Mouse (Mus musculus) spleen, postnatal 4 days (tissue): Measurements from ENCODE around the gene Spaca7.
"Not testable (repeated sequence)": the region's sequence is repeated elsewhere in the genome, so short reads cannot be mapped to it uniquely, and the experiment has no call there.

Experiments
- DNase-seq, 2 experiments: peaks; one replicate each; pipeline ENCODE4 v3.0.0; 2022; ENCODE audit warnings: low spot score in 2 of 2

The Spaca7 gene

GRCm38 (mm10) chr8:12609752-12610449, 37.1 kb downstream of the Spaca7 start:
- no peak for DNase-seq

DNA sequence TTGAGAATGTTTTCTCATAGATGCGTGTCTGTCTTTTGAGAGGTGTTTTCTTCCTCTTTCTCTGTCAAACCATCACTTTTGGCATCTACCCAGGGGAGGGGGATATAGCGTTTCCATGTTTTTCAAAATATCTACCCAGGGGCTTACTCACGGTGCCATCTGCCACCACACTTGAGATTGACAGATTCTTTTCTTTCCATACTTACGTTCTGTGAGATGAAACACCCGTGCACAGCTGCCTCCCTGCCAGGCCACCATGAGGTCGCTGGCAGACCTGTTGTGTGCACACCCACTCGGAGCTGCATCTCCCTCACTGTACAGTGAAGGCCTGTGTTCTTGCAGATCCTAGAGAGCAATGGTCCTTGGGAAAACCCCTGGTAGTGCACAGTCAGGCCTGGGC, 40.4 kb downstream of the Spaca7 start:
- DNase-seq: no peak

- not testable (repeated sequence) for DNase-seq
Measured at GRCm38 (mm10) chr8:12617369-12617768, 44.5 kb downstream of the Spaca7 start.

DNA sequence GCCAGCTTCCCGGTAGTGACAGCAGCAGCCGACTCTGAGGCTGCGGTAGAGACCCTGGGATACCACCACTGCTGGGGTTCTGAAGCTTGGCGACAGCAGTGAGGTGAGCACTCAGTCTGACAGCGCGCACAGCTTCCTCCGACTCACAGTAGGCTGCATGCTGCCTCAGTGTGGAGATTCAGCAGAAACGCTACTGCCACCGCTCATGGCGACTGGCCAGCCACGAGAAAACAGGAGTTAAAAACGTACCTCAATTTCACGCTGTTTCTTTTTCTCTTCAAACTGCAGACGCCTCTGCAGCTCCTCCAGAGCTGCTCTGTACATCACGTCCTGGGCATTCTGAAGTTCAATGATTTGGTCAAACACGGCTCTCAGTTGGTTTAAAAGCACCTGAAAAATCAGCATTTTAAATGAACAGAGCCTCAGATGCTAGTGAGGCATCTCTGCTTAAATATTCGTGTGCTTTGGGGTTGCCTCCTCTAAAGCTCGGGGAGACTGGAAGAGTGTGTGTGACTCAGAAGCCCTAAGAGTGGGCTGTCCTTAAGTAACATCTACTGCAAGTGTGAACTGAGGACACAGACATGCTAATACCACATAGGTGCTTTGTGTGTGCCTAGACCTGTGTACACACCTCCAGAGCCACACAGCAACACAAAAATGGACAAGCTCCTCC, 48.9 kb downstream of the Spaca7 start:
- no peak for DNase-seq

- DNase-seq: no peak
Measured at GRCm38 (mm10) chr8:12625890-12626289, 53.1 kb downstream of the Spaca7 start.

GRCm38 (mm10) chr8:12629079-12629478, 56.2 kb downstream of the Spaca7 start:
- DNase-seq: no peak

DNA sequence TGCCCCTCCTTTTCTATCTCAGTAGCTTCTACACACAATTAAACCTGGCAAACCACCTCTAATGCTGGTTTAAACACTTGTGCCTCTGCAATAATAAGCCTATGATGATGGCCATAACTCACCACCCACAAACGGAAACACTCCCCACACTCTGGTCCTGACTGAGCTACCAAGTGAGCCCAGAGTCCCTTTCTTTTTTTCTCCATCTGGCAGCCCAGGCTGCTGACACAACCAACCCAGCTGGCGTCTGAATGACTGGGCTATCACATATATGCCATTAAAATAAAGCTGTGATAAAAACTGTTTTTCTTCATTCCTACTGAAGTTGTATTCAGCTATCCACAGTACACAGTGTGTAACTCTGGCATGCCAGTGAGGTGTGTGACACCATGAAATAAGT, 62.5 kb downstream of the Spaca7 start:
- DNase-seq: no peak

DNA sequence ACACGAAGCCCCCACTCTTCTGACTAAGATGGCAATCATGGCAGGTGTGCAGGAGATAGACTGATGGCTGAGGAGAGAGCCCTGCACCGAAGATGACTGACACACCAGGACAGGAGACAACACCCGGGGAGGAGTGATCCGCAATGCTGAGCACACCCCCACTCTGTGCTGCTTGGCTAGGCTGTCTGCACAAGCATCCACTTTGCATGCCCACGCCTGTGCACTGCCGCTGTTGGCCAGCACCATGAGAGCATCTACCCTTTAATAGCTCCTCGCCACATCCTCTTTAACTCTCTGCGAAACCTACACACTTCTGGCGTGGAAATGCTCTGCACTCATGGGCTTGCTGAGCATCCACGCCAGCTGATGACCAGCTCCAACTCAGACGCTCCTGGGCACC, 65.6 kb downstream of the Spaca7 start:
- no peak for DNase-seq

DNA sequence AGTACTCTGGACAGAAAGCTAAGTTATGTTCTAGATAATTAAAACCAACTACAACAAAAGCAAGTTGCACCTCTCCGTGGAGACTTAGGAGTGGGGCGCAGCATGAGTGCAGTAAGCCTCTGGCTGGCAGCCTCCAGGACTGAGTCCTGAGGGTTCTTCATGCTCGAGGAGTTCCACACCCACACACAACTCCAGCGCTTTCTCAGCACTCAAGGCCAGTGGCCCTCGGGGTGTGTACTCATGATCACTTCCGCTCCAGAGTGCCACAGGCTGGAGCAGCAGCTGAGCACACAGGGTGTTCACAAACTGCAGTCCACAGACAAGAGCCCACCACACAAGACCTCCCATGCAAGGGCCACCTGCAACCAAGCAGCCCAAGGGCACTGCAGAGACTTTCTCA, 68.7 kb downstream of the Spaca7 start:
- DNase-seq: no peak

GRCm38 (mm10) chr8:12644341-12644740, 71.5 kb downstream of the Spaca7 start:
- no peak for DNase-seq

DNA sequence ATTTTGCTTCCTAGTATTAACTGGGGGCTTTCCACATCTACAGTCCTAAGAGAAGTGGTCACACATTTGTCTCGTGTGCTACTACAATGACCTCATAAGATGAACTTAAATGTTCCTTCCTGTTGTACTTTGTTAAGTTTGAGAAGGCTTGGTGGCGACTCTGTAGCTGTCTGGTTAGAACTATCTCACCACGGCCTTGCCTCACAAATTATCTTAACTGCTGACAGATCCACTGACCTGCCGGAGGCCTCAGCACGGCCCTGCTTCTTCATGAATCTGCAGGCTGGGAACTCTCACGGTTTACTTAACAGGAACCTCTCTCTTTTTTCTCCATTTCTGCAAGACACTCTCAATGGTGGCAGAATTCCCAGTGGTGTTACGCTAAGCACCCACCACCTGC, 72.1 kb downstream of the Spaca7 start:
- DNase-seq: no peak

GRCm38 (mm10) chr8:12646536-12646935, 73.7 kb downstream of the Spaca7 start:
- no peak for DNase-seq

DNA sequence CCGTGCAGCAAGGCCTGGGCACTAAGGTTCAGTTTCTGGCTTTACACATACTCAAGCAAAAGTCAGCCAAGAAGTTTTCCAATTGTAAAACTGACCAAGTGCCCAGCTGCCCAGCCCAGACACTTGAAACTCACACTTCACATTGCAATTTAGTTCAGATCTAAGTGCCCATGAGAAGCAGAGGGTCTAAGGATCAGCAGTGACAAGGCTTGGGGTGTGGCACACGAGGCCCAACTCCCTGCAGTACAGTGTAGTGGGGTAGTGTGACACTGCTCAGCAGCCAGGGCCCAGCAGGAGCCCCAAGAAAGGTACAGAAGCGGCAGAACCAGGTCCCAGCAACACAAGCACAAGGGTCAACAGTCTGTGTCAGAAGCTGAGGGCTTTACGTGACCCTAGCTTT, 76.1 kb downstream of the Spaca7 start:
- DNase-seq: no peak
